11 mouse cellular contexts compared by ENCODE assay signal in genomic region chr10:66968541-66968940, GRCm38 (mm10).
DNase-seq lines count a peak whose midpoint lies in the region; ATAC-seq and TF ChIP-seq lines count a peak whose summit lies in the region.
"Had no signal": no experiment of that assay in that cellular context is flagged by ENCODE, and none has a peak within 500 bp of the region (broad histone marks: within the 10 kb centered on the region; RNA-seq: fewer than 3 reads in every experiment).

No protein-coding gene starts in this region.

- H3K9ac ChIP-seq in stomach, embryonic 16.5 days (ENCODE audit: low read length): no peak overlapping the region
- H3K9ac ChIP-seq in stomach, postnatal 0 days (ENCODE audit: low read length): no peak overlapping the region
- no peak overlapping the region for H3K9ac ChIP-seq in embryonic facial prominence, embryonic 14.5 days (ENCODE audit: low read depth, low read length)
- H3K9ac ChIP-seq in kidney, embryonic 15.5 days: no peak overlapping the region
- no peak overlapping the region for H3K9ac ChIP-seq in neural tube, embryonic 13.5 days
- H3K9ac ChIP-seq: embryonic facial prominence, embryonic 15.5 days; liver, embryonic 15.5 days had no signal

- no peak overlapping the region for H3K4me3 ChIP-seq in stomach, embryonic 16.5 days (replicated peaks; ENCODE audit: low read length)
- no peak overlapping the region for H3K4me3 ChIP-seq in stomach, postnatal 0 days (ENCODE audit: low read depth, low read length)
- no peak overlapping the region for H3K4me3 ChIP-seq in embryonic facial prominence, embryonic 14.5 days (ENCODE audit: low read depth, low read length)
- H3K4me3 ChIP-seq in kidney, embryonic 15.5 days (replicated peaks): no peak overlapping the region
- no peak overlapping the region for H3K4me3 ChIP-seq in neural tube, embryonic 13.5 days
- H3K4me3 ChIP-seq: embryonic facial prominence, embryonic 15.5 days; liver, embryonic 15.5 days had no signal

- peak; percentile 25; the same call in 1 of the 2 replicates for ATAC-seq in stomach, embryonic 16.5 days (ENCODE audit: insufficient read depth, low FRiP score)
- ATAC-seq in stomach, postnatal 0 days (ENCODE audit: low FRiP score, low TSS enrichment): no peak
- ATAC-seq in embryonic facial prominence, embryonic 14.5 days (ENCODE audit: low read depth): peak; percentile 30; the same call in 1 of the 2 replicates
- ATAC-seq in kidney, embryonic 15.5 days (replicated peaks; ENCODE audit: low FRiP score): peak; percentile 73
- ATAC-seq in neural tube, embryonic 13.5 days (ENCODE audit: low read depth): peak; percentile 69; the same call in 1 of the 2 replicates
- ATAC-seq: Patski had no signal

- WGBS in stomach, embryonic 16.5 days: 61% methylated on average over 4 of the region's 4 CpGs
- WGBS in stomach, postnatal 0 days: 55% methylated on average over 4 of the region's 4 CpGs
- WGBS in embryonic facial prominence, embryonic 14.5 days: 61% methylated on average over 4 of the region's 4 CpGs
- 42% methylated on average over 4 of the region's 4 CpGs for WGBS in kidney, embryonic 15.5 days
- 22% methylated on average over 4 of the region's 4 CpGs for WGBS in neural tube, embryonic 13.5 days

- no peak overlapping the region for H3K4me2 ChIP-seq in stomach, embryonic 16.5 days (ENCODE audit: low read depth, low read length)
- H3K4me2 ChIP-seq in stomach, postnatal 0 days (replicated peaks; ENCODE audit: low read depth): no peak overlapping the region
- no peak overlapping the region for H3K4me2 ChIP-seq in embryonic facial prominence, embryonic 14.5 days (ENCODE audit: low read depth, low read length)
- H3K4me2 ChIP-seq in kidney, embryonic 15.5 days: no peak overlapping the region
- H3K4me2 ChIP-seq in neural tube, embryonic 13.5 days: no peak overlapping the region
- H3K4me2 ChIP-seq: embryonic facial prominence, embryonic 15.5 days; liver, embryonic 15.5 days had no signal

- TF ChIP-seq CTCF in stomach, postnatal 0 days (IDR thresholded peaks at IDR 0.05; ENCODE audit: low read depth): no peak

- DNase-seq in stomach, postnatal 0 days (ENCODE audit: low spot score): no peak
- DNase-seq in embryonic facial prominence, embryonic 14.5 days (ENCODE audit: low spot score): peak; percentile 27
- no peak for DNase-seq in heart, adult 8-10 months (ENCODE audit: low spot score)
- no peak for DNase-seq in frontal cortex, adult 2 months (ENCODE audit: extremely low spot score in 1 of 2, low spot score in 1 of 2)
- DNase-seq in layer of hippocampus, adult 9-11 months: no peak

- H3K27ac ChIP-seq in stomach, embryonic 16.5 days (ENCODE audit: low read length): no peak overlapping the region
- H3K27ac ChIP-seq in stomach, postnatal 0 days (replicated peaks): no peak overlapping the region
- H3K27ac ChIP-seq in embryonic facial prominence, embryonic 14.5 days (replicated peaks; ENCODE audit: low read depth, low read length): no peak overlapping the region
- no peak overlapping the region for H3K27ac ChIP-seq in kidney, embryonic 15.5 days
- no peak overlapping the region for H3K27ac ChIP-seq in neural tube, embryonic 13.5 days (replicated peaks)
- H3K27ac ChIP-seq: liver, embryonic 15.5 days had no signal

- H3K9me3 ChIP-seq in stomach, embryonic 16.5 days (replicated peaks; ENCODE audit: control insufficient read depth, low read length): no peaks in the 10 kb centered on the region; the same call in 1 of the 2 replicates
- H3K9me3 ChIP-seq in stomach, postnatal 0 days (ENCODE audit: control insufficient read depth, low read length): no peaks in the 10 kb centered on the region
- H3K9me3 ChIP-seq in embryonic facial prominence, embryonic 14.5 days (ENCODE audit: control insufficient read depth, low read length): peaks cover 9% of the 10 kb centered on the region; the same call in 1 of the 2 replicates
- H3K9me3 ChIP-seq in kidney, embryonic 15.5 days (replicated peaks): no peaks in the 10 kb centered on the region
- H3K9me3 ChIP-seq in neural tube, embryonic 13.5 days: no peaks in the 10 kb centered on the region
- H3K9me3 ChIP-seq: embryonic facial prominence, embryonic 15.5 days; liver, embryonic 15.5 days had no signal

- TF ChIP-seq EP300 in stomach, postnatal 0 days (optimal IDR thresholded peaks at IDR 0.05): no peak

- H3K4me1 ChIP-seq in stomach, embryonic 16.5 days (ENCODE audit: control insufficient read depth, insufficient read depth, low read length): peaks cover 12% of the 10 kb centered on the region; the same call in 1 of the 2 replicates
- no peaks in the 10 kb centered on the region for H3K4me1 ChIP-seq in stomach, postnatal 0 days (replicated peaks; ENCODE audit: control insufficient read depth, insufficient read depth)
- H3K4me1 ChIP-seq in embryonic facial prominence, embryonic 14.5 days (ENCODE audit: control insufficient read depth, insufficient read depth, low read length): peaks cover 12% of the 10 kb centered on the region
- peaks cover 16% of the 10 kb centered on the region for H3K4me1 ChIP-seq in kidney, embryonic 15.5 days
- 0 out of 2 replicates have a peak, but pooled peaks cover 3% of the 10 kb centered on the region for H3K4me1 ChIP-seq in neural tube, embryonic 13.5 days (replicated peaks)
- H3K4me1 ChIP-seq: liver, embryonic 15.5 days had no signal

- no peaks in the 10 kb centered on the region for H3K36me3 ChIP-seq in stomach, embryonic 16.5 days (ENCODE audit: control insufficient read depth, insufficient read depth, low read length)
- no peaks in the 10 kb centered on the region for H3K36me3 ChIP-seq in stomach, postnatal 0 days (ENCODE audit: control insufficient read depth, insufficient read depth, low read length)
- H3K36me3 ChIP-seq in embryonic facial prominence, embryonic 14.5 days (ENCODE audit: control insufficient read depth, insufficient read depth, low read length): no peaks in the 10 kb centered on the region
- no peaks in the 10 kb centered on the region for H3K36me3 ChIP-seq in kidney, embryonic 15.5 days
- no peaks in the 10 kb centered on the region for H3K36me3 ChIP-seq in neural tube, embryonic 13.5 days
- H3K36me3 ChIP-seq: embryonic facial prominence, embryonic 15.5 days; liver, embryonic 15.5 days had no signal

- no peaks in the 10 kb centered on the region for H3K27me3 ChIP-seq in stomach, embryonic 16.5 days (ENCODE audit: control insufficient read depth, insufficient read depth, low read length)
- no peaks in the 10 kb centered on the region for H3K27me3 ChIP-seq in stomach, postnatal 0 days (ENCODE audit: control insufficient read depth, insufficient read depth, low read length)
- no peaks in the 10 kb centered on the region for H3K27me3 ChIP-seq in embryonic facial prominence, embryonic 14.5 days (replicated peaks; ENCODE audit: control insufficient read depth, insufficient read depth, low read length)
- no peaks in the 10 kb centered on the region for H3K27me3 ChIP-seq in kidney, embryonic 15.5 days
- H3K27me3 ChIP-seq in neural tube, embryonic 13.5 days: no peaks in the 10 kb centered on the region
- H3K27me3 ChIP-seq: embryonic facial prominence, embryonic 15.5 days; liver, embryonic 15.5 days; Patski had no signal
